Mouse (Mus musculus): Measurements from ENCODE around the gene Taok1. TPM values are rescaled to one million over a fixed set of nuclear protein-coding genes. Genes with fewer than 3 reads are reported as not detected.

The Taok1 gene
- polyA plus RNA-seq, 1 experiment from 2014 or later = 14.3 TPM

DNA sequence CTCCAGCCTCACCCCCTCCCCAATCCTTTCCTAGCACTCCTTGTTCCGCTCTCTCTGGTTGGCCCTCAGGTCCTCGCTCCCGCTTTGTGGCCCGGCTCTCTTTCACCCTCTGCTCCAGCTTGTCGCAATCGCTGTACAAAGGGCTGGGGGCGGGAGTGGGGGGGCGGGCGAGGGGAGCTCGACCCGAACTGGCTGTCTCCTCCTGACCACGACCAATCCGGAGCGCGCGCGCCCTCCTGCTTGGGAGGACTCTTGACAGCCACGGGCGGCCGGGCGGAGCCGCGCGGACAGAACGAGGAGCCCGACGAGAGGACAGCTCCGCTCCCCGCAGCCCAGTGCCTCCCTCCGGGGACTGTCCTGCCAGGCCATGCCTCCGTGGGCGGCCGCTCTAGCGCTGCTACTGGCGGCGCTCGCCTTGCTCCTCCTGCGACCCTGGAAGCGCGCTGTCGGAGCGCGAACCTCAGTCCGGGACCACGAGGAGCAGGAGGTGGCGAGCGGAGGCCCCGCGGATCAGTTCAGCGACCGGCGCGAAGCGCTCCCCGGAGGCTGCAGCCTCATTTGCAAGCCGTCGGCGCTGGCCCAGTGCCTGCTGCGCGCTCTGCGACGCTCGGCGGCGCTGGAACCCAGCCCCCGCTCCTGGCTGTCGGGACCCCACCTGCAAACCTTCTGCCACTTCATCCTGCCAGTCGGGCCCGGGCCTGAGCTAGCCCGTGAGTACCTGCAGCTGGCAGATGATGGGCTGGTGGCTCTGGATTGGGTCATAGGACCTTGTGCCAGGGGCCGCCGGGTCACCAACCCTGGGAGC, 92.6 kb downstream of the Taok1 start, which contains the start of gene Abhd15:
Abhd15 (plus strand) TSS at position 290 of the 805 bp plus-strand sequence.
- Histone ChIP-seq H3K36me3 (0 out of 2 replicates have a peak, but pooled peaks cover 3% of the 10 kb centered on the region), H3K27ac (no peak within 1 kb of the TSS)

DNA sequence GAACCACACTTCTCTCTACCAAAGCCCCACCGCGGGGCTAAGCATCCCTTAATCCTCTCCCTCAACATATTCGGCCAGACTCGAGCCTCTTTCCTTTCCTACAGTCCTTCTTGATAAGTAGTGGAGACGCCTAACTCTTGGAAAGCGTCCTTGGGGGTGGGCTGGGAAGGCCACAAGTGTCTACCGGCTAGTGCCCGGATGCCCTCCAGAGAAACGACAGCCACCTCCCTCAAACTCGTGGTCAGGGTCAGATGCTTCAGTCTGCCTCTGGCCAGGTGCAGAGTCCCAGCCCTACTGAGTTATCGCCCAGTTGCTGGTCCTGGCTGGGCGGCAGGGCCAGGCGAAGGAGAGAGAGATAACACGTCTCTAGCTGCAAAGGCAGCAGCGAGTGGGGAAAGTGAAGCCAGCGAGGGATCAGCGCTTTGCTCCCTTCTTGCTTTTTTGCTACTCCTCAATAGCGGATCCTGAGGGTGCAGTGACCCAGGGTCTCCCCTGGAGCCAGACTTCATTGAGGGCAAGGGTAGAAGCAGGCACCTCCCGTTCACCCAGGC, 93.3 kb downstream of the Taok1 start:
- Histone ChIP-seq H3K9ac (peak overlapping the region; percentile 69), H3K4me2 (peak overlapping the region; percentile 98), H3K36me3 (peaks cover 6% of the 10 kb centered on the region; the same call in 1 of the 2 replicates), H3K4me1 (peaks cover 44% of the 10 kb centered on the region), H3K27ac (no peak overlapping the region), H3K9me3 (no peaks in the 10 kb centered on the region), H3K4me3 (peak overlapping the region; percentile 67), H3K27me3 (peaks cover 45% of the 10 kb centered on the region)
- ATAC-seq (ENCODE audit: insufficient number of reproducible peaks, insufficient read depth, low FRiP score, low TSS enrichment, low read depth) = no peak
- 6% methylated on average over 19 of the region's 19 CpGs for whole genome bisulfite sequencing

More for the DNA sequence above, 92.6 kb downstream of the Taok1 start, which contains the start of gene Abhd15:
- peak within 1 kb of the TSS; percentile 67 for H3K4me3 ChIP-seq
- peak within 1 kb of the TSS; percentile 98 for H3K4me2 ChIP-seq
- under 1% methylated on average over 72 of the region's 72 CpGs for WGBS
- peaks cover 45% of the 10 kb centered on the region for H3K27me3 ChIP-seq
- peaks cover 47% of the 10 kb centered on the region for H3K4me1 ChIP-seq
- no peak for ATAC-seq (ENCODE audit: insufficient number of reproducible peaks, insufficient read depth, low FRiP score, low TSS enrichment, low read depth)
- no peaks in the 10 kb centered on the region for H3K9me3 ChIP-seq
- H3K9ac ChIP-seq = peak within 1 kb of the TSS; percentile 70

DNA sequence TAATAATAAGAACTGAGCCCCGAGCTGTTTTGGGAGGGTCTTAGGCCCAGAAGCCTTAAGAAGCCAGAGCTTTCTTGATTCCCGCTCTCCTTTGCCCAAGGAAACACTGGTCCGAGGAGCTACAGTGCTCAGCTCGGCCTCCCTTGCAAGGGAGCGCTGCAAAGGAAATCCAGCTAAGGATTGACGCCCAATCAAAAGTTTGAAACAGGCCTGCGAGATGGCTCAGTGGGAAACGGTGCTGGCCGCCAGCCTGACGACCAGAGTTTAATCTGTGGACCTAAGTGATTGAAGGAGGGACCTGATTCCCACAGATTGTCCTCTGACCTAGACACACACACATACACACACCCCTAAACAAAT, 93.8 kb downstream of the Taok1 start:
- peak overlapping the region; percentile 98 for H3K4me2 ChIP-seq
- peaks cover 43% of the 10 kb centered on the region for H3K27me3 ChIP-seq
- peak overlapping the region; percentile 17; the same call in 1 of the 2 replicates for H3K27ac ChIP-seq
- WGBS = 8% methylated on average over 10 of the region's 10 CpGs
- no peak for ATAC-seq (ENCODE audit: insufficient number of reproducible peaks, insufficient read depth, low FRiP score, low TSS enrichment, low read depth)
- no peaks in the 10 kb centered on the region for H3K9me3 ChIP-seq
- peaks cover 10% of the 10 kb centered on the region for H3K36me3 ChIP-seq
- H3K9ac ChIP-seq = peak overlapping the region; percentile 70
- H3K4me1 ChIP-seq = peaks cover 43% of the 10 kb centered on the region
- peak overlapping the region; percentile 67 for H3K4me3 ChIP-seq

DNA sequence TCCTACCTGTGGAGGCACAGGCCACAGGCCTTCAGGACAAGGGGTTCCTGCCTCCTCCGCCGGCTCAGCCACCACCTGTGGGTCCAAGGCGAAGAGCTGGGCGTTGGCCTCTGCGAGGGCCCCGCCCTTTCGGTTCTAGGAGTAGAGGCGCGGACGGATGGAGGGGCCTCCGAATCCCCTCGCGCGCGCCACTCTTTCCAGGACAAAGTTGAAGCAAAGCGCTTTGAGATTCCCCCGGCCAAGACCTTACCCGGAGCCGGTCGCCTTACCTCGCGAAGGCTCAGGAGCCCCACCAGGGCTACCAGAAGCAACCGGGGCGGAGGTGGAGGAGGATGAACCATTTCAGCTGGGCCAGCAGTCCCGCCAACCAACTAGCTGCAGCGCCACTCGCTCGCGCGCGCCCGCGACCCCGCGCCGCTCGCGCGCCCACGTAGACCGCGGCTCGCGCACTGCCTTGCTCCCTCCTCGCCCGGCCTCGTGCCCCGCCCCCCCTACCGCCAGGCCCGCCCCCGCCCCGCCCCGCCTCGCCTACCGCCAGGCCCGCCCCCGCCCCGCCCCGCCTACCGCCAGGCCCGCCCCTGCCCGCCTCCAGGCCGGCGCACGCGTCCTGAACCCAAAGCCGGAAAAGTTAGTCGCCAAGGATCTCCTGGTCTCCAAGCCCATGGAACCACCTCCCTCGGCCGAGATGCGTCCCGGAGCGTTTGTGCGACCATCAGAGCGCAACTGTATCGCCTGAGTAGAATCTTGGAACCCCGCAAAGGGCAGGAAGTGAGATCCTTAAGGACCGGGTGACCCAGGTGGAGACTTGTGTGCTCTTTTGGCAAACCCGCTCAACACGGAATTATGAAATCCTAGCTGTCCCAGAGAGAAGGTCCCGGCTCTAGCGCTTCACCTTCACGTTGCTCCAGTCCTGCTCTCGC, 94.5 kb downstream of the Taok1 start:
- ATAC-seq (ENCODE audit: insufficient number of reproducible peaks, insufficient read depth, low FRiP score, low TSS enrichment, low read depth) = peak; percentile 62
- WGBS = under 1% methylated on average over 66 of the region's 84 CpGs
- H3K4me2 ChIP-seq = peak overlapping the region; percentile 98
- H3K27ac ChIP-seq = peak overlapping the region; percentile 68
- peak overlapping the region; percentile 67 for H3K4me3 ChIP-seq
- H3K9ac ChIP-seq = peak overlapping the region; percentile 86
- H3K36me3 ChIP-seq = peaks cover 15% of the 10 kb centered on the region
- peaks cover 38% of the 10 kb centered on the region for H3K27me3 ChIP-seq
- no peaks in the 10 kb centered on the region for H3K9me3 ChIP-seq
- H3K4me1 ChIP-seq = peaks cover 50% of the 10 kb centered on the region

DNA sequence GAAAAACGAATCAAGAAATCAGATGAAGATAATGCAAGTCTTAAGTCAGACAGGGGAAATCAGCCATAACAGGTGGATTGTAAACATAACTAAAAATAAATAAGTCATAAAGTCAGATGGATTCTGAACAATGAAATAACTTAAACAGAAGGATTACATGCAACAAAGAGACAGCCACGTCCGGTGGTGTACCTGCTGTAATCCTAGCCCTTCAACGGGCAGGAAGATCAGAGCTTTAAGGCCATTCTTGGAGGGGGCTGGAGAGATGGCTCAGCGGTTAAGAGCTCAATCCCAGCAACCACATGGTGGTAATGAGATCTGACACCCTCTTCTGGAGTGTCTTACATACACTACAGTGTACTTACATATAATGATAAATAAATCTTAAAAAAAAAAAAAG, 96.3 kb downstream of the Taok1 start:
- peaks cover 29% of the 10 kb centered on the region for H3K36me3 ChIP-seq
- no peak overlapping the region for H3K4me3 ChIP-seq
- no peak overlapping the region for H3K9ac ChIP-seq
- ATAC-seq (ENCODE audit: insufficient number of reproducible peaks, insufficient read depth, low FRiP score, low TSS enrichment, low read depth) = no peak
- 67% methylated on average over 5 of the region's 5 CpGs for WGBS
- H3K4me2 ChIP-seq = peak overlapping the region; percentile 98
- peaks cover 24% of the 10 kb centered on the region for H3K27me3 ChIP-seq
- peaks cover 61% of the 10 kb centered on the region for H3K4me1 ChIP-seq
- H3K27ac ChIP-seq = no peak overlapping the region
- H3K9me3 ChIP-seq = no peaks in the 10 kb centered on the region

DNA sequence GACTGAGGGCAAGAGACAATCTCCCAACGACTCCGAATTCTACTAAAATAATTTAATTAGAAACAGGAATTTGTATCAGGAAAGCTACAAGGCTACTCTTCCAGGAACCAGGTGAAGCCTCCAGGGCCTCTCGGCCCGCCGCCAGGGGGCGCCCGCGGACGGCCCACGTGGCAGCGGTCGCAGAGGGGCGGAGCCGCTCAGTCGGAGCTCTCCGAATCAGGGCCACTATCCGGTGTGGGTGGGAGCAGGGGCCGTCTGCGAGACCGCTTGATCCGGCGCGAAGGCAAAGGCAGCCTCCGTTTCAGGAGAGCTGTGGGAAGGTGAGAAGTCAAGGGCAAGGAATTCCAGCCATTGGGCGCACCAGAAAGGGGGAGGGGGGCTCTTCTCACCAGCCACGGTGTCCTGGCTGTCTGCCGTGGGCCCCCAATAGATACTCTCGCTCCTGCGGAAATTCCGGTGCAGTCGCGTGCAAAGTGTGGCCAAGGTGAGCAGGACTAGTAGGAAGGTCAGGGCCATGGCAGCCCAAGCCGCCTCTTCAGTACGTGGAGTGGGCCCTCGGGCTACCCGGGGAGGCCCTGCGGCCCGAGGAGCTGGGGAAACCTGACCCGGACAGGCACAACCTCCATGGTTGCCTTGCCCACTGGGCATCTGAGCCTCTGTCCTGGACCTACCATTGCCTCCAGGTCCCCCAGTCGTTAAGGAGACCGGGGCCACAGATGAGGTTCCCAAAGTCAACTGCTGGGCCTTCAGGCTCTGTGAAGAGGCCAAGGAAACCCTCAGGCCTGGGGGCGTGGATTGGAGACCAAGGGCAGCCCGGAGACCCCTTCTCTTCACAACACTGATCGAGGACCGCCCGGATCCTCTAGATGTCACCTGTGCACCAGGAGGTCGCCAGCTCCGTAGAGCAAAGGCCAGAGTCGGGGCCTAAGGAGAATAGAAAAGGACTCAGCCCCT, 99.3 kb downstream of the Taok1 start:
- Histone ChIP-seq H3K4me2 (peak overlapping the region; percentile 76), H3K9me3 (no peaks in the 10 kb centered on the region), H3K4me3 (peak overlapping the region; percentile 41), H3K4me1 (peaks cover 39% of the 10 kb centered on the region), H3K27me3 (no peaks in the 10 kb centered on the region), H3K36me3 (peaks cover 59% of the 10 kb centered on the region), H3K27ac (peak overlapping the region; percentile 69), H3K9ac (peak overlapping the region; percentile 72)
- WGBS = 18% methylated on average over 49 of the region's 49 CpGs
- peak; percentile 57; the same call in 1 of the 2 replicates for ATAC-seq (ENCODE audit: insufficient number of reproducible peaks, insufficient read depth, low FRiP score, low TSS enrichment, low read depth)

DNA sequence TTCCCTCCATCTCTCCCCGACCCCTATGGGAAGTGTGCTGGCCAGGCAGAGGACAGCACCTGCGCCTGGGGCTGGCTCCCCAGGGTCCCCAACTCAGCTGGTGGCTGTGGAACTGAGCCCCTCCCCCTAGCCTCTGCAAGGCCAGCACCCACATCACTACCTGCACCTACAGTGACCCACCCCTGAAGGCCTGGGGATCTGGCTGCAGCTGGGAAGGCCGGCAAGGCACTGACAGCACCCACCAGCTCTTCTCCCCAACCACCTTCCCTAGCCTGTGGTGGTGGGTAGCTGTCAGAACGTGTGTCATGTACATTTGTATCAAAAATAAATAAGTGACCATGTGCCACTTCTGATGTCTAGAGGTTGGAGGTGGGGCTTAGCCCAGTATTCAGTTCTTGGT, 100.2 kb downstream of the Taok1 start:
- Histone ChIP-seq H3K27me3 (no peaks in the 10 kb centered on the region), H3K4me2 (no peak overlapping the region), H3K4me1 (peaks cover 48% of the 10 kb centered on the region), H3K4me3 (no peak overlapping the region), H3K9me3 (no peaks in the 10 kb centered on the region), H3K27ac (no peak overlapping the region), H3K36me3 (peaks cover 68% of the 10 kb centered on the region), H3K9ac (no peak overlapping the region)
- ATAC-seq (ENCODE audit: insufficient number of reproducible peaks, insufficient read depth, low FRiP score, low TSS enrichment, low read depth) = no peak
- WGBS = 64% methylated on average over 4 of the region's 4 CpGs

DNA sequence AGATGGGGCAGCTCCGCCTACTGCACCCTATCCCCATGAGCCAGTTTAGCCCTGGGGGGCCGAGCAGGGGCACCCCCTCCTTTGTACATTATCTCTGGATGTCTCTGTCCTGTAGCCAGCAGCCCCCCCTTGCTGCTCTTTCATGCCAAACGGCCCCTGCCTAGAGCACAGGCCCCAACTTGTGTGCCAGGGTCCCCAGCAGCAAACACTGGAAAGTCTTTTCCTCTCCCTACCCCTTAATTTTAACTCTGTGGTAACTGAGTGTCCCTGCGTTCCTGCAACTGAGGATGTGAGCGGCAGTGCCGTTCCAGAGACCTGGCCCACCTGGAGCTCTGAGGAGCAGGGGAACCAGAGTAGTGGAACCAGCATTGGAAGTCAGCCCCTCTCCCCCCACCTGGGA, 100.7 kb downstream of the Taok1 start:
- Histone ChIP-seq H3K27ac (no peak overlapping the region), H3K36me3 (peaks cover 73% of the 10 kb centered on the region), H3K4me1 (peaks cover 44% of the 10 kb centered on the region), H3K4me2 (no peak overlapping the region), H3K9ac (no peak overlapping the region), H3K4me3 (no peak overlapping the region), H3K9me3 (no peaks in the 10 kb centered on the region), H3K27me3 (no peaks in the 10 kb centered on the region)
- ATAC-seq (ENCODE audit: insufficient number of reproducible peaks, insufficient read depth, low FRiP score, low TSS enrichment, low read depth) = no peak
- WGBS = 74% methylated on average over 6 of the region's 6 CpGs

DNA sequence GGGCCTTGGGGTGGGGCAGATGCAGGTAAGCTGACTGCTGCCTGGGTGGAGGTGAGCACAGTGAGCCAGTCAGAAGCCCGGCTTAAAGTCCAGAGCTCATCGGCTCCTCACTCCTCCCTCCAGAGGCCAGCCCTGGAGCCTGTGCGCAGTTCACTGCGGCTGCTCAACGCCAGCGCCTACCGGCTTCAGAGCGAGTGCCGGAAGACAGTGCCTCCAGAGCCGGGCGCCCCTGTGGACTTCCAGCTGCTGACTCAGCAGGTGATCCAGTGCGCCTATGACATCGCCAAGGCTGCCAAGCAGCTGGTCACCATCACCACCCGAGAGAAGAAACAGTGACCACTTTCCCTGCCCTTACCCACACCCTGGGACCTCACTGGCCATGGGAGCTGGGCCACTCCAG, 101.3 kb downstream of the Taok1 start:
- Histone ChIP-seq H3K4me3 (no peak overlapping the region), H3K27ac (no peak overlapping the region), H3K9ac (no peak overlapping the region), H3K4me2 (no peak overlapping the region), H3K9me3 (no peaks in the 10 kb centered on the region), H3K36me3 (peaks cover 74% of the 10 kb centered on the region), H3K4me1 (peaks cover 39% of the 10 kb centered on the region), H3K27me3 (no peaks in the 10 kb centered on the region)
- no peak for ATAC-seq (ENCODE audit: insufficient number of reproducible peaks, insufficient read depth, low FRiP score, low TSS enrichment, low read depth)
- WGBS = 88% methylated on average over 14 of the region's 14 CpGs

DNA sequence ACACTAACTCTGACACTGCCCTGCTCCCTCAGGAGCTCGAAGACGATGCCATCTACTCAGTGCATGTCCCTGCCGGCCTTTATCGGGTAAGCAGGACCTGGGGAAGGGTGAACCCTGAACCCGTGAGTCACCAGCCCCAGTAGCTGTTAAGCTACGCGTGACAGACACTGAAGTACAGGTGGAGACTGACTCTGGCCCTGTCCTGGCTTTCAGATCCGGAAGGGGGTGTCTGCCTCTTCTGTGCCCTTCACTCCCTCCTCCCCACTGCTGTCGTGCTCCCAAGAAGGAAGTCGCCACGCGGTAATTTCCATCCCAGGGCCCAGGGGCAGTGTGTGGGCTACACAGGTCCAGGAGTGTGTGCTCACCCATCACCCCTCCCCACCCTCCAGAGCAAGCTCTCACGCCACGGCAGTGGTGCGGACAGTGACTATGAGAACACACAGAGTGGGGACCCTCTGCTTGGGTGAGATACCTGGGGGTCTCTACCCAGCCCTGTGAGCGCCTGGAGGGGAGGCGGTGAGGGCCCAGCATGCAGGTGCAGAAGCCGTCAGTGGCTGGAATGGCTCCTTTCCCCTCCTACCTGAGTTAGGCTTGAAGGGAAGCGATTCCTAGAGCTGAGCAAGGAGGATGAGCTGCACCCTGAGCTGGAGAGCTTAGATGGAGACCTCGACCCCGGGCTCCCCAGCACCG, 102.2 kb downstream of the Taok1 start:
- peaks cover 42% of the 10 kb centered on the region for H3K4me1 ChIP-seq
- H3K4me3 ChIP-seq = no peak overlapping the region
- H3K27me3 ChIP-seq = no peaks in the 10 kb centered on the region
- no peak for ATAC-seq (ENCODE audit: insufficient number of reproducible peaks, insufficient read depth, low FRiP score, low TSS enrichment, low read depth)
- no peaks in the 10 kb centered on the region for H3K9me3 ChIP-seq
- peaks cover 80% of the 10 kb centered on the region for H3K36me3 ChIP-seq
- H3K27ac ChIP-seq = no peak overlapping the region
- no peak overlapping the region for H3K4me2 ChIP-seq
- no peak overlapping the region for H3K9ac ChIP-seq
- 89% methylated on average over 22 of the region's 22 CpGs for WGBS
